Mouse (Mus musculus): ENCODE measurements around the gene Tmem120a.

The Tmem120a gene

DNA sequence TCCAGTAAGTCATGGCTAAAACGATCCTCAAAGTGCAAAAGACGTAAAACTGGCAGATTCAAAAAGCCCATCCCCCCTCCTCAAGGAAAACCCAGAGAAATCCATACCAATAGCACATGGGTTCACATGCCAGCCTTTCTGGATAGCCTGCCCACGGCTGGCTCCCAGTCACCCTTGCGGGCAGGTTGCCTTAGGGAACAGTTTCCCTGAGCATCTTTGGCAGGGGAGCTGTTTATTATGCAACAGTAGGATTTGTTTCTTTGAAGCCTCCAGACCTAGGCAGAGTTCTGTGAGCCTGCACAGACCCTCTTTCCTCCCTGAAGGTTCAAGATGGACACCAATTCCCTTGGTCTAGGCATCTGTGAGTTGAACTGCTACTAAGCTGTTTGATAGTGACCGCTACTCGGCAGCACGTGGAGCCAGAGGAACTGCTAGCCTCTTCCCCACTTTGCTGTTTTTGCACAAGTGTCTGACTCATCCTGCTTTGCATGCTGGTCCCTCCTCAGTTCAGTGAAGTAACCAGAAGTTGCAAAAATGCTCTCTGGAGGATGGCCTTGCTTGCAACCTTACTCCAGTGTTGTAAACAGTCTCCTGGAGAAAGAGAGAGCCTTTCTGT lies 33.5 kb downstream of the Tmem120a start:
- peak in 1 of 2 experiments; percentile 52 for DNase-seq (ENCODE audit: low read depth in 1 of 2, low spot score in 2 of 2)

DNA sequence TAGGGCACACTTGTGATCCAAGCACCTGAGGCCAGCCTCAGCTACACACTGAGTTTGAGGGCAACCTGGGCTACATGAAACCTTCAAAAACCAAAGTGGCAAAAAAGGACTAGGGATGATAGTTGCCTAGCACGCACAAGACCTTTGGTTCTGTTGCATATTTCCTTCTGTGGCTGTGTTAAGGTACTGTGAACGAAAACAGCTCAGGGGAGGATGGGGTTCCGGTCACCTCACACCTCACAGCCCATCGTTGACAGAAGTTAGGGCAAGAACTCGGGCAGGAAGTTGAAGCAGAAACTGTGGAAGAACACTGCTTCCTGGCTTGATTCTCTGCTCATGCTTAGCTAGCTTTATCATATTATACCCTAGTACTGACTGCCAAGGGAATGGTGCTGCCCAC lies 34.5 kb downstream of the Tmem120a start:
- no peak for DNase-seq (ENCODE audit: low read depth in 1 of 2, low spot score in 2 of 2)

DNA sequence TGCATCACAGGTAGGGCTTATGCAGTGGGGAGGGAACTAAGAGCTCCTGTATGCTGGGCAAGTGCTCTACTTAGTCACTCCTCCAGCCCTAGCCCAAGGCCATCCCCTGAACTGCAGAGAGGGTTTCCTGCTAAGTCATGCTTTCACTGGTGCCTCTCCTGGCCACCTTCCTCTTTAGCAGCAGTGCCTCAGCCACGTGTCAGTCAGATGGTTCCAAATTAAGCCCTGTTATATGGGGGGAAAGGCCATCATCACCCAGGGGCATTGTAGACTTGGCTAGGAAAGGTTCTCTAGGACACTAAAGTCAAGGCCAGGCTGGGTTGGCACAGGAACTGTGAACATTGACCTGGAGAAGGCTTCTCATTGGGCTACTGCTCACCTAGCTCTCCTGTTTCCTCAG lies 36.4 kb downstream of the Tmem120a start:
- peak in 1 of 2 experiments; percentile 53 for DNase-seq (ENCODE audit: low read depth in 1 of 2, low spot score in 2 of 2)

GRCm38 (mm10) chr5:135707039-135707438 lies 37.2 kb downstream of the Tmem120a start:
- no peak for DNase-seq (ENCODE audit: low read depth in 1 of 2, low spot score in 2 of 2)

DNA sequence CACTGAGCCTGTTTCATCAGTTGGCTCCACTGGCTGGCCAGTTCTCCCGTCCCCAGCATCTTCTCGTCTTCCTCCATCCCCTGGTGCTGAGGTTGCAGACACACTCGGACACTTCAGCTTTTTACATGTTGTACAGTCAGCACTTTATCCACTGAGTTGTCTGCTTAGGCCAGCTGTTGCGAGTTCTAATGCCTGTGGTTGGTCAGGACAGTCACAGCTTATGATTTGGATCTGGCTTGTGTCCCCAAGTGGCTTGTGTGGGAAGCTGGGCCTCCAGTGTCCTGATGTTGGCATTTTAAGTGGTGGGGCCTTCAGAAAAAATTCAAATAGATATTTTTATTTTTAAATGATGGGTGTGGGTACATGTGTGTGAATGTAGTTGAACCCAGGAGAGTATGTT lies 38.9 kb downstream of the Tmem120a start:
- DNase-seq (ENCODE audit: low read depth in 1 of 2, low spot score in 2 of 2) = no peak

DNA sequence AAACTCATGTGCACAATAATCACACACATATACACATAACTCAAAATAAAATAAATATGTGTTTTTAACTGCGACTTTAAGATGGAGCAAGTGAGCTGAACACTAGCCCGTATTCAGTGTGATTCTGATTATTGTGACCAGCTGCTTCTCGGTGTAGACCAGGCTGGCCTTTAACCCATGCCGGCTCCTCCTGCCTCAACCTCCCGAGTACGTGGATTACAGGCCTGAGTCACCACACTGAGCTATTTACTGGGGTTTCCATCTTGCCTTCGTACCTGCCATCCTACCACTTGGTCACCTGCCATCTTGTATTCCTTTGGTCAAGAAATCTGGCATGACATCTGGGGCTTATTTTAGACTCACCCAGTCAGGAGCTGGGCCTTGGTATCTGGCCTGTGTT lies 40.8 kb downstream of the Tmem120a start:
- DNase-seq (ENCODE audit: low read depth in 1 of 2, low spot score in 2 of 2) = no peak

DNA sequence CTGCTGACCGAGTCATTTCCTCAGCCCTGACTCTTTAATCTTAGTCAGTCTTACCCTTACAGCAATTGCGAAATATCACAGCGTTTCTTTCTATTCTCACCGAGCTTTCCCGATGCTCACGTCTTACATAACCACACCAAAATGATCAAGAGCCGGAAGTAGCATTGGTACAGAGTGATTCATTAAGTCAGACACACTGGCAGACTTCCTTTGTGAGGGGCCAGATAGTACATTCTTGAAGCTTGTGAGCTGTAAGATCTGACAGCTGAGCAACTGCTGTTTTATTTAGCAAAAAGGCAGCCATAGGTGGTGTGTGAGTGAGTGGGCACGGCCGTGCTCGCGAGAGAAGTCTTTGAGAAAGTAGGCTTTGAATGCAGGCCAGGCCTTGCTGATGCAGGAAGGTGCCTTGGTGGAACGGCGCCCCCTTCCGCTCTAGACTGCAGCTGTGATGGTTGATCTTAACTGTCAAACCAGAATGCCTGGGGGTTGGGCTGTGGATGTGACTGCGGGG lies 41.5 kb downstream of the Tmem120a start:
- peak; percentile 45 to 64 for DNase-seq (ENCODE audit: low read depth in 1 of 2, low spot score in 2 of 2)

DNA sequence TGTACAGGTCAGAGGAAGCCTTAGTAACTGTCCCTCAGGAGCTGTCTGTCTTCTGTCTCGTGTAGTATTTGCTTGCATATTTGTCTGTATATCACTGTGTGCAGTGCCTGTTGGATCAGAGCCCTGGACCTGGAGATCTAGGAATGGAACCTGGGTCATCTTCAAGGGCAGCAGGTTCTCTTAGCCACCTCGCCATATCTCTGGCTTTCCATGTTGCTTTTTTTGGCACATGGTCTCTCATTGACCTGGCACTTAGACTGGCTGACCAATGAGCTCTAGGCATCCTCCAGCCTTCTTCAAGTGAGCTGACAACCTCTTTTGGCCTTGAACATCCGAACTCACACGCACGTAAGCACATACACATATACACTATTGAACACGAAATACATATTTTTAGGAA lies 42.1 kb downstream of the Tmem120a start:
- no peak for DNase-seq (ENCODE audit: low read depth in 1 of 2, low spot score in 2 of 2)

DNA sequence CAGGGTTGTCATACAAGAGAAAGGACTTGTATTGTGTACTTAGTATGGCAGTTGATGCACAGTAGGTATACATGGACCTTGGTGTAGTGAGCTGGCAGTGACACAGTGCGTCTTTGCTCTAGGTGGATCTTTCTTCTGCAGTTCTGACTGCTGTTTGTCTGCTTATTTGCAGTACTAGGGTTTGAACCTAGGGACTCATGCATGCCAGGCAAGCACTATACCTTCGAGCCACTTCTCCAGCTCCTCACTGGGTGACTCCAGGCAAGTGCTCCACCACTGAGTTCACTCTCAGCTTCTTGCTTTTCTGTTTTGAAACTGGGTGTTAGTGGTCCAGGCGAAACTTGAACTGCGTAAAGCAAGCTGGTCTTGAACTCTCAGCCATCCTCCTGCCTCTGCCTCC lies 42.6 kb downstream of the Tmem120a start:
- no peak for DNase-seq (ENCODE audit: low read depth in 1 of 2, low spot score in 2 of 2)

- no peak for DNase-seq (ENCODE audit: low read depth in 1 of 2, low spot score in 2 of 2)
Observed at GRCm38 (mm10) chr5:135697711-135698111, 46.5 kb downstream of the Tmem120a start.

- DNase-seq (ENCODE audit: low read depth in 1 of 2, low spot score in 2 of 2) = no peak
Observed at GRCm38 (mm10) chr5:135695277-135695721, 48.9 kb downstream of the Tmem120a start.

GRCm38 (mm10) chr5:135693281-135693853 lies 50.9 kb downstream of the Tmem120a start:
- no peak for DNase-seq (ENCODE audit: low read depth in 1 of 2, low spot score in 2 of 2)

GRCm38 (mm10) chr5:135691266-135691665 lies 53.0 kb downstream of the Tmem120a start:
- DNase-seq (ENCODE audit: low read depth in 1 of 2, low spot score in 2 of 2) = no peak

GRCm38 (mm10) chr5:135690401-135690800 lies 53.8 kb downstream of the Tmem120a start:
- no peak for DNase-seq (ENCODE audit: low read depth in 1 of 2, low spot score in 2 of 2)

Measured in monocyte, adult 2 months (primary cell).